Mouse (Mus musculus): ENCODE results near the gene AU018091.
"Not testable (repeated sequence)": the region's sequence is repeated elsewhere in the genome, so short reads cannot be mapped to it uniquely, and the experiment has no call there.

The AU018091 gene

GRCm38 (mm10) chr7:3166270-3166669 is 2.7 kb downstream of the AU018091 start:
- DNase-seq (ENCODE audit: low spot score in 2 of 2), result no peak

GRCm38 (mm10) chr7:3164991-3165390 is 4.0 kb downstream of the AU018091 start:
- DNase-seq (ENCODE audit: low spot score in 2 of 2), result no peak

- DNase-seq (ENCODE audit: low spot score in 2 of 2), result no peak
These were observed 4.6 kb downstream of the AU018091 start for GRCm38 (mm10) chr7:3164381-3164780.

GRCm38 (mm10) chr7:3150376-3150775 is 18.6 kb downstream of the AU018091 start:
- no peak for DNase-seq (ENCODE audit: low spot score in 2 of 2)

GRCm38 (mm10) chr7:3146072-3146471 is 22.9 kb downstream of the AU018091 start:
- no peak for DNase-seq (ENCODE audit: low spot score in 2 of 2)

GRCm38 (mm10) chr7:3143329-3143728 is 25.7 kb downstream of the AU018091 start:
- DNase-seq (ENCODE audit: low spot score in 2 of 2), result no peak

GRCm38 (mm10) chr7:3135606-3136005 is 33.4 kb downstream of the AU018091 start:
- no peak for DNase-seq (ENCODE audit: low spot score in 2 of 2)

GRCm38 (mm10) chr7:3134654-3135053 is 34.3 kb downstream of the AU018091 start:
- no peak for DNase-seq (ENCODE audit: low spot score in 2 of 2)

GRCm38 (mm10) chr7:3130342-3130741 is 38.7 kb downstream of the AU018091 start:
- no peak for DNase-seq (ENCODE audit: low spot score in 2 of 2)

- not testable (repeated sequence) for DNase-seq (ENCODE audit: low spot score in 2 of 2)
These were observed 40.4 kb downstream of the AU018091 start for GRCm38 (mm10) chr7:3128564-3128963.

GRCm38 (mm10) chr7:3111193-3111592 is 57.8 kb downstream of the AU018091 start:
- not testable (repeated sequence) for DNase-seq (ENCODE audit: low spot score in 2 of 2)

- DNase-seq (ENCODE audit: low spot score in 2 of 2), result not testable (repeated sequence)
These were observed 62.4 kb downstream of the AU018091 start for GRCm38 (mm10) chr7:3106516-3107077.
